Mouse (Mus musculus): ENCODE measurements around the gene Oas1d. TPM values are rescaled to one million over a fixed set of nuclear protein-coding genes. Genes with fewer than 3 reads are reported as not detected.
"Not testable (repeated sequence)": the region's sequence is repeated elsewhere in the genome, so short reads cannot be mapped to it uniquely, and the experiment has no call there.

The Oas1d gene
- total RNA-seq, 2 experiments from 2014 or later, result not detected

GRCm38 (mm10) chr5:120902056-120902455 is 12.3 kb upstream of the Oas1d start:
- DNase-seq, result no peak

GRCm38 (mm10) chr5:120906791-120907733 is 7.3 kb upstream of the Oas1d start, which contains the start of gene Oas1a:
Gene Oas1a, minus strand, starts transcription at chr5:120907521.
- DNase-seq, result peak in 1 of 2 experiments; percentile 32

GRCm38 (mm10) chr5:120908196-120908920 is 6.0 kb upstream of the Oas1d start:
- DNase-seq, result no peak

GRCm38 (mm10) chr5:120919156-120919935 is 5.0 kb downstream of the Oas1d start:
- not testable (repeated sequence) for DNase-seq

GRCm38 (mm10) chr5:120920296-120920695 is 6.0 kb downstream of the Oas1d start:
- DNase-seq, result no peak

DNA sequence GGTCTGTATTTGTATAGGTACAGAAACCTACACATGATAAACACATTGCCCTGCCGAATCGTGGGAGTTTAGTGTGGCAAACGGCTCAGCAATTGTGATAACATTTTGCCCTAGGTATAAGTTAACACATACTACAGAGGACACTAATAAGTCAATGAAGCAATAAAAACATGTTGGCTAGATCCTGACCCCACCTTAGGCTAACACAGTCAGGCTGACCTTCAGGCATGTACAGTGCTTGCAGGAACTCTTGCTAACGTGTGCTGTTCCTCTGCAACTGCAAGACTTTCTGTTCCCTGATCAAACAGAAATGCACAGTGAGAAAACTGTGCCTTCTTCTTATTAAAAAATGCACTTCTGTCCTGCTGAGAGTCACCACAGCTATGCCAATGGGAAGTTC is 9.6 kb downstream of the Oas1d start:
- no peak for DNase-seq

DNA sequence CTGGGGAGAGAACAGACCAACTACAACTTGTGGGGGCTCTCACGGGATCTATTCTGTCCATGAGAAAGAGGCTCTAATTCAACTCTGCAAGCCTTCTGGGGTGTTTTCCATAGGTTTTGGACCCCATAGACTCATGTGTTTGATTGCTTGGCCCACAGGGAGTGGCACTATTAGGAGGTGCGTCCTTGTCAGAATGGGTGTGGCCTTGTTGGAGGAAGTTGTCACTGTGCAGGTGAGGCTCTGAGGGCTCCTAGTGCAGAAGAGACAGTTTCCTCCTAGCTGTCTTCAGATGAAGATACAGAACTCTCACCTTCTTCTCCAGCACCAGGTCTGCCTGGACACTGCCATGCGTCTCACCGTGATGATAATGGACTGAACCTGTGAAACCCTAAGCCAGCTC is 10.2 kb downstream of the Oas1d start:
- DNase-seq, result not testable (repeated sequence)

DNA sequence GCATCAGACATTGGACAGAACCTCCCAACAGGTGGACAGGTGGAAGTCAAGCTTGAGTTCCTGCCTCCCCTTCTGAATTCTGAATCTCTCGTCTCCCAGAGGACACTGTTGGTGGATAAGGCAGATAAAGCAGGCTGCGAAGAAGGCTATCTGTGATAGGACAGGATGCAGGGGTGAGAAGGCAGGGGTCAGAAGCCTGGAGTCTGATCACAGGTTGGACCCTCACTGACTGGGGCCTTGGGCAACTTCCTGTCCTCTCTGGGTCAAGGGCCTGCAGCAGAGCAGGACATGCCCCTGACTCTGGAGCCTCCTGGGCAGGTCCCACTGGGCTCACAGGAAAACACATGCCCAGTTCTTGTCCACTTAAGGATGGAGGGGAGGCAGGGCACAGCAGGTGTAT is 12.0 kb downstream of the Oas1d start:
- DNase-seq, result not testable (repeated sequence)

- DNase-seq, result no peak
Measured at GRCm38 (mm10) chr5:120927036-120927435, 12.7 kb downstream of the Oas1d start.

DNA sequence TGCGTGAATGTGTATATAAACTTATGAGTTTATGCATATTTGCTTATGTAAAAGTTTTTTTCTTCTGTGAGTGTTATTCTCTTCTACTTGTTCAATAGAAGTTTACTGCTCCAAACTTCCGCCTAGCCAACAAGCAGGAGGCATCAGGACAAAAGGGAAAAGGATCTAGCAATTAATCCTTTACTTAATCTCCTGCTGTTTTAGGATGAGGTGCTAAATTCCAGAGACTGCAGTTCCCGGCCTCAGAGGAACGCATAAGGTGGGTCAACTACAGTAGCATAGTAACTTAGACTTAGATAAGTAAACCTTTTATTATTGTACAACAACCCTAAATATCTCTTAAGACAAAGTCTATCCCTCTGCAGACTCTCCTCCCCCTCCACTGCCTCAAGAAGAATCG is 19.6 kb downstream of the Oas1d start:
- no peak for DNase-seq

- no peak for DNase-seq
Measured at GRCm38 (mm10) chr5:120937841-120938240, 23.5 kb downstream of the Oas1d start.

DNA sequence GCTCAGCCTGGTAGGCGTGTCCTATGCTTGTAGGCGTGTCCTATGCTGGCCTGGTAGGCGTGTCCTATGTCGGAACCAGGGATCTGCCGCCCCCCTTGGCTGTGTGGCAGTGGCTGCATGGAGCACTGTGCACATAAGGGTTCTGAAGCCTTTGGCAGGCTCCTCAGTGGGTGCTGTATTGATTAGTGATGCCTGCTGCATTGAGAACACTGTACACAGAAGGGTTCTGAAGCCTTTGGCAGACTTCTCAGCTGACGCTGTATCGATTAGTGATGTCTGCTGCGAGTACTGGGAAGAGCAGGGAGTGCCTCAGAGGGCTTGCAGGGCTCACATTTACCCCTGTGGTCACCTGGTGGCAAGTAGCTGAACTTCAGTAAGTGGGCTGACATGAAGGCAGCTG is 24.2 kb downstream of the Oas1d start:
- DNase-seq, result no peak

DNA sequence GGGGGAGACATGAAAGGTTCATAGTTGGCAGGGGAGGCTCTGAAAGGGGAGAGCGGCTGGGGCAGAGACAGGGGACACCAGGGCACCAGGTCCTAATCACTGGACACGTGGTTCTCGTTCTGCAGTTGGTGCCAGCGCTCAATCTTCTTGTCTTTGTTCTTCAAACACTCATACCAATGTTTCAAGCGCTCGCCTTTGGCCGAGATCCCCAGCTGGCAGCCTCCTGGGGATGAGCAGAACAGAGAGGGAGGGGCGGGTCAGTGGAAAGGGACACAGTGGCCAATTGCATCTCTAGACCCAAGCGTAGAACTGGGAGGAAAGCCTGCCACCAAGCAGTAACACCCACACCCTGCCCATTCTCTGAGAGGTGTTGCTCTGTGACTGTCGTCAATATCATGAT is 27.7 kb downstream of the Oas1d start:
- peak in 1 of 2 experiments; percentile 31 for DNase-seq

DNA sequence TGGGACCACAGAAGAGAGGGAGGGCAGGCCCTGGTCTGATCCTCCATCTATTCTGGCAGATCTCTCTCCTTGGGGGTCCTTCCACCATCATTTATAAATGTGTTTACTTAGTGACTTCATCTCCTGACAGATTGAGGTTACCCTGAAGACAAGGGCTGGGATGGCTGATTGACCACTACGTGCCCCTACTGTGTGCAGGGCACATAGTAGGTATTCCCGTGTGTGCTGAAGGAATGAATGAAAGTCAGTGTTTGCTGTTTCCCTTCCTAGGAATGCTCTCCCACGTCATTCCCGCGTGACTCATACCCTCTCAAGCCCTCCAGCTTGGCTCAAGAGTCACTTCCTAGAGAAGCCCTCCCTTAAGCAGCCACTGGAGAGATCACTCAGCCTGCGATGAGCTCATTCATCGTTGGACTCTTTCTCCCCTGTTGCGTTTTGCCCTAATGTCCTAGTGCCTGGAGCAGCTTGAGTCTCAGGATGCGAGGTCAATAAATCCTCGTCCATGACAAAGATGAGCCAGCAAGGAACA is 38.0 kb downstream of the Oas1d start:
- DNase-seq, result peak in 1 of 2 experiments; percentile 17

GRCm38 (mm10) chr5:120953974-120954373 is 39.6 kb downstream of the Oas1d start:
- DNase-seq, result peak in 1 of 2 experiments; percentile 14

- no peak for DNase-seq
Measured at GRCm38 (mm10) chr5:120961004-120961403, 46.7 kb downstream of the Oas1d start.

DNA sequence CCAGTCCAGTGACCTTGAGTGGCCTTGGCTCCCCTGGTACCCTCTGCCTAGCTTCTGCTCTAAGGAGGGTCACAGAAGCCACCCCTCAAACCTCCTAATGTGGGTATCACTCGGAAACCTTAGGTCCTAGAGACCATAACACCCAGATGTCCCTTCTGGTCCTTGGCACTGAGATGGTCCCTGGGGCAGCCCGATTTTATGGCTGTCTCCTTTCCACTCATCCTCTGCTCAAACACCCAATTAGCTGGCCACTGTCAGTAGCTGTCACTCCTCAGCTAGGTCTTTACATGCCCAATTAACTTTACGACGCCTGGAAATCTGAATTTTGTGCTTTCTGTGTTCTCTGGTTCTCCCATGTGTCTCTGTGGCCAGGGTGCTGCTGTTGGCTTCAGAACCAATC is 51.8 kb downstream of the Oas1d start:
- DNase-seq, result no peak

DNA sequence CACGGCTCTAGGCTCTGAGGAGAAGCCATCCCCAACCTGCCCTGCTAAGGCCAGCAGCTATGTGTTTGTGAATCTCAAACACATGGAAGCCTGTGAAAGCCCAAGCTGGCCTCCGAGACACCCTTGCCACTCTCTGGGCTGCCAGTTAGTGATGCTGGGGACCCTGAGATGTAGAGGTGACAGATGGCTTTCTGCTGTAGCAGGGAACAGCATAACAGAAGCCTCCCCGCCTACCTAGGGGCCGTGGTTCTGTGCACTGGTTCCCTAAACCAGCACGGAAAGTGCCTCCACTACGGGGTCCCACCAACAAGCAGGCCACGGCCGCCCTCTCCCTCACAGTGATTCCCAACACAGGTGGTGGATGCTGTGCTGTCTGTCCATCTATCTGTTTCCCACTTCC is 52.6 kb downstream of the Oas1d start:
- DNase-seq, result no peak

DNA sequence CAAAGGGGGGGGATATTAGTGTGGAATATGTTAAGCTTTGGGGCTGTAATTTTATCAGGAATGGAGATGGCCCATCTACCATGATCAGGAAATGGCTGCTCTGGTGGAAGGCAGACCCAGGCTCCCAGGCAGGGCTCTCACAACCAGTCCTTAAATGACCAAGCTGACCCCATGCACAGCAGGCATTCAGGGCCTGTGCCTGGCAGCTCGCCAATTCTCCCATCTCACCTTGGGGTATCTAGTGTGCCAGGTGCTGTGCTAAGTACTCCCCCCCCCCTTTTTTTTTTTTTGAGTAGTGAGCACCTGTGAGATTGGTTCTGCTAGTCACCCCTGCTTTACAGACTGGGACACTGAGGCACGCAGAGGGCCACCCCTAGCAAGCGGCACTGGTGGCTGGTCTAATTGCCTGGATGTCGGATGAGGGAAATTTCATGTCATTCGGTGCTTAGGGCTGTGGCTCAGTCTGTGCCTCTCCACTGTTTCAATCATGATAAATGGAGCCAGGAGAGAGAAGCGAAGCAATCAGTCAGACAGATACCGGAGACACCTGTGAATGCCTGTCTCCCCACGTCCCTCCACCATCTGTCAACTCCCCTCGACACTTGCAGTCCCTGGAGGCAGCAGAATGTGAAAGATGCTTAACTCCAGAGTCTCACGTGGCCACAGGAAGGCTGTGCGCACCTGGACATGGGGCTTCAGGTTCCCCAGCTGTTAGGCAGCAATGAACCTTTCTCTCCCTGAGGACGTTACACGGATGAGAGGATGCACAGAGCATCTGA is 53.2 kb downstream of the Oas1d start:
- DNase-seq, result no peak

DNA sequence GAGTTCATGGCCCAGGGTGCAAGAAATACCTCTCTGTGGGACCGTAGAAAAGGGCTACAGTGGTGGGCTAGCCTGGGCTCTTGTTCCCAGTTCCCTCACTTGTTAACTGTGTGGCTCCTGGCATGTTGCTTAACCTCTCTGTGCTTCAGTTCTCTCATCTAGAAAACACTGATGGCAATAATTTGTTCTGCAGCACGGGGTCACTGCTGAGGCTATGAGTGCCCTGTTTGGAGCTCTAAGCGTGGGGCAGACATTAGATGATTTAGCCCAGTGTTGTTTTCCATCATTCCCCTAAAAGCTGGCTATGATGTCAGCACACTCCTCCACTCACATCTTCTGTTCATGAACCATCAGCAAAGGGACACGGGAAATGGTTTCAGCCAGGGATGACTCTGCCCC is 53.8 kb downstream of the Oas1d start:
- DNase-seq, result no peak

- DNase-seq, result no peak
Measured at GRCm38 (mm10) chr5:120968799-120969198, 54.5 kb downstream of the Oas1d start.

All from heart, adult 18-20 months (tissue).